Mouse (Mus musculus): Measurements from ENCODE around the gene Anp32e.

Anp32e gene

DNA sequence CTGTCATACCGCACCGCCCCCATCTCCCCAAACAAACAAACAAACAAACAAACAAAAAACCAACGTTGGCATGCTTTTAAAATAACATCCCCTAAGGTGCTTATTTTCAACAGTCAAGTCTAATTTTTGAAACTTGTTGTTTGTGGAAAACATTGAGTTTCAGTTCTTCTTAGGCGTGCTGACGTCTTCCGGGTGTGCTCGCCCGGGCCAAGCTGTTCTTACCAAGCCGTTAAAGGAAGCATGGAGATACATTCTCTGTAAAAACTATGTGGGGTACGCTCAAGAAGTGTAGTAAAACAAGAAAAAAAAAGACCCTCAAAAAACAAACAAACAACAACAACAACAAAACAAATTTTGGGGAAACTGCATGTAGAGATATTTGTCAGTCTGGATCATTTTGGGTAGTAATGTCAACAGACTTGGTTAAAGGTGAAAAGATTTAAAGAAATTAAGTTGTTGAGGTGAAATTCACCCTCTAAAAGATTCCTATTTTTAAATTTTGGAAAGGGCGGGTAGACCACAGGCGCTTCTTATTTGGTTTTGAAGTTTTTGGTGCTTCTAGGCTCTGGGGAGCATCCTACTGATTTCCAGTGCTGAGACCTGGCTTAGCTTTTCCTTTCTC lies 43.3 kb downstream of the Anp32e start:
- CTCF ChIA-PET, result interaction anchor here (0.6 to 3.4 kb wide), 8 partner anchors 8 to 305 kb away, joined by 3 to 8 read pairs (median 4); no protein-coding TSS in a partner anchor
- POLR2A ChIA-PET, result interaction anchor here in 3 of 4 experiments (0.6 to 2.3 kb wide), 14 partner anchors 9 to 697 kb away, joined by 3 to 11 read pairs (median 3); no protein-coding TSS in a partner anchor

DNA sequence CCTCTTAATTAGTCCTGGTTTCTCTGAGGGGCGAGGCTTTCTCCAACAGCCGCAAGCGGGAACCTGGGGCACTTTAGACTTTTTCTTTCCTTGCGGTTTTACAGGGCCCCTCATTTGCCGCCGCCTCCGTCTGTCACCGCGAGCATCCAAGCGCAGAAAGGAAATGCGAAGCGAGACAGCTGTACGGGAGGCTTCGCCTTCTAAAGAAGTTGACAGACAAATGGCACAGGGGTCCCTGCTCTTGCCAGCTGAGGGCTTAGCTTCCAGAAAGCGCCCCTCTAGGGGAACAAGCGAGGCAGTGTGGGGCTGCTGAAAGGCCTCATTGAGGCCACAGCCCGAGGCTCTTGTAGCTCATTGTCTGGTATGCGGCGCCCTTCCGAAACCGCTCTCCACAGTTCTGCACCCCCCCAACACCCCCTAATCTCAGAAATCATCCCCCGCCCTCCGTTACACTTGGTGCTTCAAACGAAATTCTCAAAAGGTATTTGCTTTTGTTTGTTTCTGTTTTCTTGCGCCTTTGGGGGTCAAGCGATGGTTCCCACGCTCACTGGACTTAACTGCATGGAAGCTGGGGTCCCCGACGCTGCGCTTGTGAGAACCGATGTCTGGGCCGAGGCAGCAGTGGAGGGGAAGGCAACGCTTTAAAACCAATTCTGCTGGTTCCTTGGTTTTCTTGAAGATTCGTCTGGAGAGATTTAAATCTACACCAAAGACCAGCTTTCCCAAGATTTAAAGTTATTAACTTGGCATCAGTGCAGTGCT lies 44.0 kb downstream of the Anp32e start:
- CTCF ChIA-PET, result interaction anchor here in 3 of 4 experiments (0.6 to 3.4 kb wide), 7 partner anchors 9 to 305 kb away, joined by 3 to 8 read pairs (median 4); no protein-coding TSS in a partner anchor

DNA sequence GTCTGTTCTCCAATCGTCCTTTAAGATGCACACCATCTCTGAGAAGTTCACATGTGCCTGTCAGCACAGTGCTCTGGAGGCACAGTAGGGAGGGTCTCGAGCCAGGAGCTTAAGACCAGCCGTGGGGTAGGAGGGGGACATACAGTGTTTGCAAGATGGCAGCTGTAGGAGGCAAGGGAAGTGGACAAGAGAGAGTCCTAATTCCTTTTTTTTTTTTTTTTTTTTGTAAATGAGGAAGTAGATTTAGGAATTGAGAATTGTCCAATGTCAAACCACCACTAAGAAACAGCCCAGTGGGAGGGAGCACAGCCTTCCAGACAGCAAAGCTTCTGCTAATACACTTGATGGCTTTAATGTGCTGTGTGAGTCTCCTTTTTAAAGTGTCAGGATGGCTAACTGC lies 48.0 kb downstream of the Anp32e start:
- CTCF ChIA-PET, result interaction anchor here (0.6 to 1.6 kb wide), 9 partner anchors 9 to 171 kb away, joined by 3 to 13 read pairs (median 3); no protein-coding TSS in a partner anchor
- POLR2A ChIA-PET, result interaction anchor here in 2 of 4 experiments (0.5 to 1.4 kb wide), 7 partner anchors 9 to 622 kb away, joined by 3 to 6 read pairs (median 3); partner anchors contain the start of gene Vps45 (in 1 of the 2)

More for the DNA sequence above, 44.0 kb downstream of the Anp32e start:
- POLR2A ChIA-PET, result interaction anchor here in 3 of 4 experiments (0.5 to 2.3 kb wide), 17 partner anchors 9 to 698 kb away, joined by 3 to 11 read pairs (median 3); no protein-coding TSS in a partner anchor

DNA sequence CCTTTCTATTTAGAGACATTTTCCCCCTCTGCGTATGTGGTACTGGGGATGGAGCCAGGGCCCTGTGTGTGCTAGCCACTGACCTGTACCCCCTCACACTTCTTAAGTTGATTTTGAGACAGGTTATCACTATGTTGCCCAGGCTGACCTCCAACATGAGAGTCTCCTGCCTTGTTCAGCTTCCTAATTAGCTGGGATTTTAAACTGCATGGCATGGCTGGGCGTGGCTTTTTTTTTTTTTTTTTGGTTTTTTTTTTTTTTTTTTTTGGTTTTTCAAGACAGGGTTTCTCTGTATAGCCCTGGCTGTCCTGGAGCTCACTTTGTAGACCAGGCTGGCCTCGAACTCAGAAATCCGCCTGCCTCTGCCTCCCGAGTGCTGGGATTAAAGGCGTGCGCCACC lies 48.5 kb downstream of the Anp32e start:
- CTCF ChIA-PET, result interaction anchor here in 3 of 4 experiments (0.6 to 1.6 kb wide), 7 partner anchors 10 to 171 kb away, joined by 3 to 13 read pairs (median 4); no protein-coding TSS in a partner anchor
- POLR2A ChIA-PET, result interaction anchor here in 1 of 4 experiments (0.5 to 1.2 kb wide), 3 partner anchors 26 to 622 kb away, joined by 3 to 6 read pairs (median 4); partner anchors contain the start of gene Vps45

DNA sequence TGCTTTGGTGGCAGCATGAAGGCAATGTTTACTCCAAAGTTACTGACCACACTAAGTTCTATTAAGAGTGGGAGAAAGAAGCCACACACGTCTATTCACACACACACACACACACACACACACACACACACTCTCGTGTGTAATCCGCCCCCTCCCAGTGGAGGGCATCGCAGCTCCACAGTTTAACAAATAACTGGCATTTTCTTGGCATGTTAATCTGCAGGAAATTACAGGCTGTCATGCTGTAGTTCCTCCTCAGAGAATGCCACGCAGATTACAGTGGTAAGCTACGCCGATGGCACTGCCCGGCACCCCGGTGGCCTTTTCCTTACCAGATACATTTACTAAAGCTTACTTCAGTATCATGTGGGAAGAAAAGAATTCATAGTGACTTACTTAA lies 49.2 kb downstream of the Anp32e start:
- ChIA-PET CTCF (interaction anchor here in 1 of 4 experiments (1.6 kb wide), 1 partner anchor 12 kb away, joined by 7 read pairs; no protein-coding TSS in a partner anchor), POLR2A (interaction anchor here in 2 of 4 experiments (0.6 to 1.2 kb wide), 7 partner anchors 12 to 162 kb away, joined by 3 to 6 read pairs (median 3); partner anchors contain the start of gene Vps45 (in 1 of the 2))

DNA sequence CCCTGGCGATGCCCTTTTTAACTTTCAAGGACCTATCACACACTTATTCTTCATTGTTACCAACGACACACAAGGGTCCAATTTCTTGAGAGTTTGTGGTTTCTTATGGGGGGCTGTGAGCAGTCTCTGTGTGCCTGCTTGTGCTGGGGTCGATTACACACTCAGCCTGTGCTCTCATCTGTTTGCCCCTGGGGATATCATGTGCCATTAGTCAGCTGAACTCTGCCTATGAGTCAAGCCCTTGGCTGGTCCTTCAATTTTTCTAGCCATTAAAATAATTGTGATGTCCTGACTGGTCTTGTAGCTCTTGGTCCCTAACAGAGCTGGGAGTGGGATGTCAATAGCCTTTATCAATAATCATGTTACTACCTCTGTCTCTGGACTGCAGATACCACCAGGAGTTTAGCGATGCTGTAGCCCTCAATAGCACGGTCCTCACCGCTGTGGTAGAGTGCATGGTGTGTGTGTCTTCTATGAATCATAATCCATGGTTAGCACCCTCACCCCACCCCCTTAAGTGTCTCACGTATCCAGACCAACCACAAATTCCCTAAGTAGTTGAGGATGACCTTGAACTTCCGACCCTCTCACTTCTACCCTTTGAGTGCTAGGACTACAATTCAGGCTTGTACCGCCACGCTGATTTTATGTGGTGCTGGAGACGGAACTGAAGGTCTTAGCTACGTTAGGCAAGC lies 51.4 kb downstream of the Anp32e start:
- ChIA-PET CTCF (interaction anchor here in 2 of 4 experiments (0.9 to 1.4 kb wide), 2 partner anchors 14 to 17 kb away, joined by 3 to 5 read pairs; no protein-coding TSS in a partner anchor), POLR2A (interaction anchor here in 2 of 4 experiments (0.6 to 1.4 kb wide), 6 partner anchors 9 to 190 kb away, joined by 3 to 4 read pairs (median 3); no protein-coding TSS in a partner anchor)

DNA sequence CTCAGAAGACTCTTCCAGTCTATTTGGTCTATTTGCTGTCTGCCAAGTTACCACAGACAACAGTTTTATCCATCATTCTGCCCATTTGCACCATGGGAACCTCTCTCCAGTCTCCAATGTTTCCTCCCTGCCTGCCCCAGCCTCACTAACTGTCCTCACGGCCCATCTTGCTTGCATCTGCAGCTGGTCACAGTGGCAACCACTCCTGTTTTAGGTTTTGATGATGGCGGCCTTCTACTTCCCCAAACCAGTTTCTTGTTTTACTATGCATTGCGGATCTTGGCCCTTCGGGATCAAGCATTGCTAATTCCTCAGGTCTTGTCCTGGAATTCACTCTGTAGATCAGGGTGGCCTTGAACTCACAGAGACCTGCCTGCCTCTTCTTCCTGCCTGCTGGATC lies 53.1 kb downstream of the Anp32e start:
- ChIA-PET CTCF (interaction anchor here in 1 of 4 experiments (1.9 kb wide), 1 partner anchor 15 kb away, joined by 4 read pairs; no protein-coding TSS in a partner anchor), POLR2A (interaction anchor here in 1 of 4 experiments (0.6 to 1.7 kb wide), 2 partner anchors 13 to 76 kb away, joined by 3 read pairs; partner anchors contain the start of gene Vps45)

DNA sequence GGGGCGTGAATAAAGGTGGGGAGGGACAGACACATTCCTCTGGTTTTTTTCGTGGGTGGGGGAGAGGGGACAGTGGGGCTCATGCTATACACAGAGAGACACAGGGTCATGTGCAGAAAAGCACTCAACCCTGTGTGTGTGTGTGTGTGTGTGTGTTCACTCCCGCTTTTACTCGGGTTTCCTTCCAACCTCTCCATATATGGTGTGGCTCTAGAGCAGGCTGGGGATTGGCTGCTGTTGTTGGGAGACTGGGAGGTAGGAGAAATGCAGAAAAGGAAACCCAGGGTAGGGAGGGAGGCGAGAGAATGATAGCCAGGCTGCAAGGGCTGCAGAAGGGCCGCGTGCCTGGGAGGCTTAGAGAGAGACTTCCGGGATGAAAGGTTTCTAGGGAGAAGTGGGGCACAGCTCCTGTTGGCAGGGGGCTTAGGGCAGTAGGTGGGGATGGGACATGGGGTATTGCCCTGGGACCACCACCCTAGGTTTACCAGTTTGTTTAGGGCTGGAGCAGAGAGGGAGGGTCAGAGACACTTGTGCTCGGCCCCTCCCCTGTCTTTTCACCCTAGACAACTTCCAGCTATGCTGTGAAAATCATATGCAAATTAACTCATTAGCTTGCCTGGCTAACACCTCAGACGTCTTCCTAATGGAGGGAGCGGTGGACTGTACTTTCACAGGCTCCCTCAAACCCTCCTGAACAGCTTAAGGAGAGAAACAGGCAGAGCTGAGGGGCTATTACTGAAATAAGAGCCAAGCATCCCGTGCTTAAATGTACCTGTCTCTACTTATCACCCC lies 56.4 kb downstream of the Anp32e start:
- ChIA-PET POLR2A (interaction anchor here in 3 of 4 experiments (0.6 to 2.6 kb wide), 17 partner anchors 9 to 429 kb away, joined by 3 to 17 read pairs (median 4); partner anchors contain the start of genes Mrps21 (in 2 of the 3), Plekho1 (in 2 of the 3), Bola1 (in 1 of the 3) and Hist2h2ab (in 1 of the 3)), CTCF (interaction anchor here in 3 of 4 experiments (0.6 to 1.8 kb wide), 5 partner anchors 9 to 1102 kb away, joined by 3 to 14 read pairs (median 4); no protein-coding TSS in a partner anchor)

DNA sequence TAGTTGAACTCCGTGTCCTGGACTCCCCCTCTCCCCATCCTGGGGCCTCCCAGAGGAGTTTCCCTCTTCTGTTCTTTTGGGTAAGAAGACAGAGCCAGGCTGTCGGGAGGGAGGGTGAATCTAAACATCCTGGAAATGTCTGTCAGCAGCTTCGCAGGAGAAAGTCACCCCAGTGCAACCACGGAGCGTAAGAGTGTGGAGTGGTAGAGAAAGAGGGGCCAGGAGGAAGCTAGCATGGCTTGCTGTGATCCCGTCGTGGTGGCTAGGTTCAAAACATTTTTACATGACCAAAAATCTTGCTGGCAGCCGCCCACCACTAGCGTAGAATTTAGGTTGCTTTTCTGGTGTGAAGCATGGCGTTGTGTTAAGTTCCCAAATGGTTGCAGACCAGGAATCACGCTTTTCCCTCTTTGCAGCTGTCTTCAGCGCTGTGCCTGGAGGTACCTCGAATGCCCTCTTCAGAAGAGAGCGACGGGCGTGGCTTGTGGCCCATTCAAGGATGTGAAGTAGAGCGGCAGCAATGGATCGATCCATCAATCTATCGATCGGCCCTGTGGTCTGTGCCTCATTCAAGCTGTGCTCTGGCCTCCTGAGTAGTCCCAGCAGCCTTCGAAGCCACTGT lies 57.1 kb downstream of the Anp32e start:
- POLR2A ChIA-PET, result interaction anchor here in 3 of 4 experiments (0.6 to 2.7 kb wide), 22 partner anchors 10 to 428 kb away, joined by 3 to 17 read pairs (median 3); partner anchors contain the start of genes Hist2h2bb (in 2 of the 3), Mrps21 (in 2 of the 3), Plekho1 (in 2 of the 3) and Bola1 (in 1 of the 3)
- CTCF ChIA-PET, result interaction anchor here in 3 of 4 experiments (0.6 to 1.8 kb wide), 7 partner anchors 9 to 1103 kb away, joined by 3 to 14 read pairs (median 4); no protein-coding TSS in a partner anchor

DNA sequence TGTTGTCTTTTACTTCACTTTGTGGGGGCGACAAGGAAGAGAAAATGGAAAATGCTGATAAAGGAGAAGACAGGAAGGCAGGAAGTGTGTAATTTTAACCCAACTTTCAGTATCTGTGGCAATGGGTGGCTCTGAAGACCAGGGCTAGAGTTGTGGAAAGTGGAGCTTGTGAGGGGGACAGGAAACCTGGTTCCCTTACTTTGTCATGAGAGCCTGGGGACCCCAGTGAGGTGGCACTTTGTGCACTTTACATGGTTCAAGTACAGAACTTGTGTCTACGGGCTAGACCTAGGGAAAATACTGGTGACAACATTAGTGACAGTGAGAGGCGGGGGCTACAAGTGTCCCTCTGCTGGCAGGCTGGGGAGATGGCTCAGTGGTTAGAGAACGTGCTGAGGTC lies 57.9 kb downstream of the Anp32e start:
- POLR2A ChIA-PET, result interaction anchor here in 3 of 4 experiments (0.5 to 2.7 kb wide), 17 partner anchors 9 to 347 kb away, joined by 3 to 17 read pairs (median 3); partner anchors contain the start of genes Plekho1 (in 2 of the 3), Hist2h2bb (in 1 of the 3), Hist2h4 (in 1 of the 3) and Mrps21 (in 1 of the 3)
- CTCF ChIA-PET, result interaction anchor here in 2 of 4 experiments (1.2 to 1.5 kb wide), 3 partner anchors 10 to 81 kb away, joined by 3 to 4 read pairs (median 3); no protein-coding TSS in a partner anchor

DNA sequence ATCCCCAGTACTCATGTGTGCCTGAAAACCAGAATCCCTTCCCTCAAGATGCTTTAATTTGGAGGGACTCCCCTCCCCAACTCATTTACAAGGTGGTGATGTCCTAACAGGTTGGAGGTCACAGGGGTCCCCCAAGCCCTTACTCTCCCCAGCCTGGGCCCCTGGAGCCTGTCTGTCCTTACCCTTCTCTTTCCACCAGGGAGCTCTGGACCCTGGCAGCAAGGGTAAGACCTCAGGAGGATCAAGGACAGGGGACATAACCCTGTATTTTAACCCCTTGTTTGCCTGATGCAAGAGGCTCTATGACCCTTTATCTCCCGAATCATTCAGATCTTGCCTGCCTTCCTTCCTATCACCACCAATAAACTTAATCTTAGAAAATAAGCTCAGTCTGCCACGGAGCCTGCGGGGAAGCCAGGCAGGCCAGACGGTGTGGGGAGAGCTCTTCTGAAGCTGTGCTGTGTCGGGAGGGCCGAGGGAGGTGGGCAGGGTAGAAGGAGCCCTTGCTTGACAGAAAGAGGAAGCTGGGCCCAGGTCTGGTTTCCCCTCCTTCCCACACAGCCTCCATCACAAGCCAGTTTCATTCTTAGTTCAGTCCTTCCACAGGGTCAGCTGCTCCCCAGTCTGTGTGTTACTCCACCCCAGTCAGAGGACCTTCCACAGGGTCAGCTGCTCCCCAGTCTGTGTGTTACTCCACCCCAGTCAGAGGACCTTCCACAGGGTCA lies 58.5 kb downstream of the Anp32e start:
- POLR2A ChIA-PET, result interaction anchor here in 3 of 4 experiments (0.5 to 2.7 kb wide), 24 partner anchors 9 to 348 kb away, joined by 3 to 17 read pairs (median 3); partner anchors contain the start of genes Hist2h4 (in 2 of the 3), Vps45 (in 2 of the 3), Ciart (in 1 of the 3) and Hist2h2ac (in 1 of the 3)
- CTCF ChIA-PET, result interaction anchor here in 2 of 4 experiments (0.5 to 1.5 kb wide), 6 partner anchors 22 to 432 kb away, joined by 3 to 10 read pairs (median 4); no protein-coding TSS in a partner anchor

DNA sequence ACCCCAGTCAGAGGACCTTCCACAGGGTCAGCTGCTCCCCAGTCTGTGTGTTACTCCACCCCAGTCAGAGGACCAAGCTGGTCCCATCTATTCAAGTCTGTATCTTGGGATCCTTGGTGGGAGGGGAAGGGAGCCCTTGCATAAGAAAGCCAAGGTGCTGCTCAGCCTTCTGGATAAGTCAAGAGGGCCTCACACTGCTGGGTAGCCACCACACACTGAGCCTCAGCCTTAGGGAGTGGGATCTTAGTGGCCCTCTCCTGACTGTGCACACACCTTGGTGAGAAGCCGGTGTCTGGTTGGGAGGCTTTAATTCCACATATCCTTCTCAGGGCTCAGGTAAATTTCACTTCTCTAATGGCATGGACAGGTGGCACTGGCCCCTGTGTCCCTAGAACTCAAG lies 59.1 kb downstream of the Anp32e start:
- ChIA-PET POLR2A (interaction anchor here in 3 of 4 experiments (0.5 to 2.7 kb wide), 28 partner anchors 9 to 289 kb away, joined by 3 to 14 read pairs (median 3); partner anchors contain the start of genes Hist2h2ac (in 2 of the 3), Hist2h2be (in 2 of the 3), Hist2h4 (in 2 of the 3) and Vps45 (in 2 of the 3)), CTCF (interaction anchor here in 2 of 4 experiments (0.6 to 1.5 kb wide), 4 partner anchors 22 to 289 kb away, joined by 4 to 10 read pairs (median 4); no protein-coding TSS in a partner anchor)

DNA sequence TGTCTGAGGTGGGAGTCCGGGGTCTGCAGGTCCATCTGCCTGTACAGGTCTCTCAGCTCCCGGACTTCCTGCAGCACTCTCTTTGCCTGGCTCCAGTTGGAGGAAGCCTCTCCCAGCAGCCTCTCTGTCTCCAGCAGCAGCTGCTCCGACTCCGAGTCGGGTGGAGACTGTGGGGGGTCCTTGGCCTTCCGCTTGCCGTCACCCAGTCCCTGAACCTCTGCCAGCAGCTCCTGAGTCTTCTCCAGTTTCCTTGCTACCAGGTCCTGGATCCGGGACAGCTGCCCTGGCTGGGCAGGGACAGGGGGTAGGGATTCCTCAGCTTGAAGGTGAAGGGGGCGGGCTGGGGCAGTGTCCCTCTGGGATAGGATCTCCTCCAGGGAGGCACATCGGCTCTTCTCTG lies 59.9 kb downstream of the Anp32e start:
- ChIA-PET CTCF (interaction anchor here in 2 of 4 experiments (1.1 to 1.5 kb wide), 4 partner anchors 23 to 288 kb away, joined by 3 to 10 read pairs (median 4); no protein-coding TSS in a partner anchor), POLR2A (interaction anchor here in 3 of 4 experiments (0.6 to 2.7 kb wide), 23 partner anchors 8 to 675 kb away, joined by 3 to 14 read pairs (median 3); partner anchors contain the start of genes Hist2h2ac (in 2 of the 3), Hist2h2be (in 2 of the 3), Bola1 (in 1 of the 3) and Hist2h2ab (in 1 of the 3))

DNA sequence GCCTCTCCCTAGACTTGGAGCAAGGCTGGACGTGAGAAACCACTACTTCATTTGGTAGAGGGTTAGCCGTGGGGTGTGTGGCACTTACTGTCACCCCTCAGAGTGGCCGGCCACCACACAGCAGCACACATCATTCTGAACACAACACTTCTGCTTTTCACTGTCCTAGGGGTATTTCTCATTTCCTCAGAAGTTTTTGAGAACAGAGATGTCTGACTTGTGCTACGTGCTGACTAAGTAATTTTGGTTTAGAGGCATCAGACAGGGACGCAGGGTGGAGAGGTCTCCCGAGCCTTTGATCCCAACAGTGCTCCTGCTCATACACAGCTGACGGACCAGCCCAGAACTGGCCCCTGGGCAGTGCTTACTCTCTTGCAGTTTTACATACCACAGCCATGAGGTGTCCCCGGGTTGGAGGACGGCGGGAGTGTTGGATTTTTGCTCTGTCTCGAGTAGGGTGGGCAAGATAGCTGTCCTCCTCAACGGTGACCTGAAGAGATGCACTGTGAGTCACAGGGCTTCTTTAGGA lies 61.4 kb downstream of the Anp32e start:
- ChIA-PET POLR2A (interaction anchor here in 2 of 4 experiments (1.4 to 2.8 kb wide), 5 partner anchors 17 to 231 kb away, joined by 3 to 11 read pairs (median 5); partner anchors contain the start of genes Hist2h2ac (in 1 of the 2) and Hist2h2be (in 1 of the 2)), CTCF (no interaction called here)

Measured in embryonic stem cell, embryonic (primary cell).